Mouse (Mus musculus) embryonic fibroblast, embryonic 13.5 days (primary cell): ENCODE results near the gene Sfxn2.

Experiments
- CTCF ChIP-seq: IDR thresholded peaks from 2 replicates; pipeline ENCODE4 v1.5.1; 2011; ENCODE audit warnings: mild to moderate bottlenecking, control low read depth, low read length, moderate library complexity, borderline replicate concordance; ENCODE audit not compliant: insufficient read depth
- POLR2A ChIP-seq: IDR thresholded peaks from 2 replicates; pipeline ENCODE4 v1.6.1; 2011; ENCODE audit warnings: low read depth, mild to moderate bottlenecking, control low read depth, low read length, moderate library complexity

DNA sequence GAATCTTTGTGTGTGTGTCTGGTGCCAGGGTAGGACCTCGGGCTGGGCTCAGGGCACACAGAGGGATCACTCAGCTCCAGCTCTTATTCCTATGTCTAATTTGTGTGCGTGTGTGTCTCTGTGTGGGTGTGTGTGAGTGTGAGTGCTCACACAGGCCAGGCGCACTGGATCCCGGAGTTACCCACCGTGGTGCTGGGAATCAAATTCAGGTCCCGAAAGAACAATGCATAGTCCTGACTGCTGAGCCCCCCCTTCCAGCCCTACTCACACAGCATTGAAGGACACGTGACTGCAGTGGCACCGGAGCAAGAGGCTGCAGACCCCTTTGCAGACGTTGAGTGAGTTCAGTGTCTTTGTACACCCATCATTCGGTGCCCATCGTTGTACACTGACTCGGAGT is 51.9 kb downstream of the Sfxn2 start:
- TF ChIP-seq POLR2A (no peak), CTCF (no peak)
